Mouse (Mus musculus) embryonic facial prominence, embryonic 12.5 days (tissue): ENCODE data around the gene Dnah12. TPM values are rescaled to one million over a fixed set of nuclear protein-coding genes. Genes with fewer than 3 reads are reported as not detected.

Experiments
- ATAC-seq: fragments of 200-750 bp; cut with Nextera tagmentation; 2 replicates; pipeline ENCODE4 v1.8.0; 2017; ENCODE audit not compliant: insufficient number of reproducible peaks, insufficient read depth, low FRiP score, low TSS enrichment
- H3K27ac ChIP-seq: fragments of 300-500 bp; sonication (generic); 2 replicates; pipeline ENCODE4 v1.5.1; 2016; ENCODE audit warnings: mild to moderate bottlenecking
- H3K27me3 ChIP-seq: fragments of 300-500 bp; sonication (generic); 2 replicates; pipeline ENCODE4 v1.6.1; 2016; ENCODE audit warnings: mild to moderate bottlenecking, moderate library complexity
- H3K36me3 ChIP-seq: fragments of 300-500 bp; sonication (generic); 2 replicates; pipeline ENCODE4 v1.6.1; 2016; ENCODE audit warnings: mild to moderate bottlenecking
- H3K4me1 ChIP-seq: fragments of 300-500 bp; sonication (generic); 2 replicates; pipeline ENCODE4 v1.6.1; 2016
- H3K4me2 ChIP-seq: fragments of 300-500 bp; sonication (generic); replicated peaks from 2 replicates; pipeline ENCODE4 v1.6.1; 2016; ENCODE audit warnings: mild to moderate bottlenecking, moderate library complexity
- H3K4me3 ChIP-seq: fragments of 300-500 bp; sonication (generic); 2 replicates; pipeline ENCODE4 v1.5.1; 2016; ENCODE audit warnings: mild to moderate bottlenecking
- H3K9ac ChIP-seq: fragments of 300-500 bp; sonication (generic); 2 replicates; pipeline ENCODE4 v1.6.1; 2016; ENCODE audit warnings: mild to moderate bottlenecking, moderate library complexity
- H3K9me3 ChIP-seq: fragments of 300-500 bp; sonication (generic); 2 replicates; pipeline ENCODE4 v1.6.1; 2016; ENCODE audit warnings: mild to moderate bottlenecking, moderate library complexity
- WGBS: fragments of 180-500 bp; shearing (Covaris S2); methylation state at CpG from one replicate; pipeline ENCODE4 v1.1.7; 2016; 5-methylcytosine and 5-hydroxymethylcytosine counted together
- polyA plus RNA-seq: library from polyadenylated mRNA; unstranded; fragments of >200 nt; fragmentation: Nextera tagmentation; extraction: Ambion mirVana; gene quantifications from 2 replicates; pipeline ENCODE4 v1.2.1, GENCODE M21; 2016

Gene Dnah12
- polyA plus RNA-seq, 1 experiment from 2014 or later, result not detected

- no peak for ATAC-seq
- WGBS, result 81% methylated on average over 8 of the region's 8 CpGs
- Histone ChIP-seq H3K4me1 (no peaks in the 10 kb centered on the region), H3K36me3 (no peaks in the 10 kb centered on the region), H3K9ac (no peak overlapping the region), H3K9me3 (no peaks in the 10 kb centered on the region; the same call in 1 of the 2 replicates), H3K4me2 (no peak overlapping the region), H3K27me3 (no peaks in the 10 kb centered on the region), H3K4me3 (no peak overlapping the region), H3K27ac (no peak overlapping the region)
Observed at GRCm38 (mm10) chr14:26758566-26758965, 65.5 kb downstream of the Dnah12 start.

GRCm38 (mm10) chr14:26764827-26765226 is 71.8 kb downstream of the Dnah12 start:
- H3K9ac ChIP-seq, result no peak overlapping the region
- H3K4me2 ChIP-seq, result no peak overlapping the region
- no peak overlapping the region for H3K27ac ChIP-seq
- H3K36me3 ChIP-seq, result no peaks in the 10 kb centered on the region
- no peaks in the 10 kb centered on the region for H3K27me3 ChIP-seq
- no peak for ATAC-seq
- H3K4me1 ChIP-seq, result no peaks in the 10 kb centered on the region
- H3K9me3 ChIP-seq, result peaks cover 3% of the 10 kb centered on the region; the same call in 1 of the 2 replicates
- 88% methylated on average over 6 of the region's 6 CpGs for WGBS
- H3K4me3 ChIP-seq, result no peak overlapping the region

GRCm38 (mm10) chr14:26768195-26768594 is 75.1 kb downstream of the Dnah12 start:
- Histone ChIP-seq H3K27ac (no peak overlapping the region), H3K27me3 (no peaks in the 10 kb centered on the region), H3K36me3 (no peaks in the 10 kb centered on the region), H3K4me3 (no peak overlapping the region), H3K4me1 (no peaks in the 10 kb centered on the region), H3K4me2 (no peak overlapping the region), H3K9me3 (0 out of 2 replicates have a peak, but pooled peaks cover 3% of the 10 kb centered on the region), H3K9ac (no peak overlapping the region)
- 75% methylated on average over 4 of the region's 4 CpGs for WGBS
- ATAC-seq, result no peak

GRCm38 (mm10) chr14:26773536-26773935 is 80.5 kb downstream of the Dnah12 start:
- WGBS, result 76% methylated on average over 4 of the region's 4 CpGs
- H3K27ac ChIP-seq, result no peak overlapping the region
- no peak overlapping the region for H3K4me2 ChIP-seq
- H3K27me3 ChIP-seq, result no peaks in the 10 kb centered on the region
- no peak overlapping the region for H3K4me3 ChIP-seq
- no peak for ATAC-seq
- H3K36me3 ChIP-seq, result no peaks in the 10 kb centered on the region
- H3K4me1 ChIP-seq, result no peaks in the 10 kb centered on the region
- no peak overlapping the region for H3K9ac ChIP-seq
- no peaks in the 10 kb centered on the region for H3K9me3 ChIP-seq

GRCm38 (mm10) chr14:26783731-26784130 is 90.7 kb downstream of the Dnah12 start:
- Histone ChIP-seq H3K4me2 (no peak overlapping the region), H3K36me3 (no peaks in the 10 kb centered on the region), H3K4me3 (no peak overlapping the region), H3K9me3 (no peaks in the 10 kb centered on the region), H3K4me1 (no peaks in the 10 kb centered on the region), H3K27ac (no peak overlapping the region), H3K9ac (no peak overlapping the region), H3K27me3 (no peaks in the 10 kb centered on the region)
- 66% methylated on average over 4 of the region's 4 CpGs for WGBS
- ATAC-seq, result no peak

GRCm38 (mm10) chr14:26785695-26786094 is 92.6 kb downstream of the Dnah12 start:
- no peaks in the 10 kb centered on the region for H3K9me3 ChIP-seq
- no peak for ATAC-seq
- no peaks in the 10 kb centered on the region for H3K27me3 ChIP-seq
- no peak overlapping the region for H3K4me3 ChIP-seq
- H3K27ac ChIP-seq, result no peak overlapping the region
- no peaks in the 10 kb centered on the region for H3K4me1 ChIP-seq
- WGBS, result 44% methylated on average over 4 of the region's 4 CpGs
- no peaks in the 10 kb centered on the region for H3K36me3 ChIP-seq
- H3K9ac ChIP-seq, result no peak overlapping the region
- no peak overlapping the region for H3K4me2 ChIP-seq

GRCm38 (mm10) chr14:26794431-26794830 is 101.4 kb downstream of the Dnah12 start:
- H3K27me3 ChIP-seq, result no peaks in the 10 kb centered on the region
- WGBS, result 85% methylated on average over 2 of the region's 2 CpGs
- no peak overlapping the region for H3K4me3 ChIP-seq
- no peak overlapping the region for H3K9ac ChIP-seq
- no peaks in the 10 kb centered on the region for H3K36me3 ChIP-seq
- no peaks in the 10 kb centered on the region for H3K4me1 ChIP-seq
- no peaks in the 10 kb centered on the region for H3K9me3 ChIP-seq
- H3K4me2 ChIP-seq, result no peak overlapping the region
- H3K27ac ChIP-seq, result no peak overlapping the region
- no peak for ATAC-seq

GRCm38 (mm10) chr14:26798330-26798729 is 105.3 kb downstream of the Dnah12 start:
- WGBS, result 86% methylated on average over 3 of the region's 3 CpGs
- Histone ChIP-seq H3K4me3 (no peak overlapping the region), H3K4me2 (no peak overlapping the region), H3K27ac (no peak overlapping the region), H3K9ac (no peak overlapping the region), H3K9me3 (no peaks in the 10 kb centered on the region), H3K4me1 (no peaks in the 10 kb centered on the region), H3K27me3 (no peaks in the 10 kb centered on the region), H3K36me3 (no peaks in the 10 kb centered on the region)
- ATAC-seq, result no peak

GRCm38 (mm10) chr14:26799286-26799685 is 106.2 kb downstream of the Dnah12 start:
- no peak overlapping the region for H3K4me2 ChIP-seq
- H3K9ac ChIP-seq, result no peak overlapping the region
- H3K4me3 ChIP-seq, result no peak overlapping the region
- ATAC-seq, result no peak
- no peak overlapping the region for H3K27ac ChIP-seq
- no peaks in the 10 kb centered on the region for H3K36me3 ChIP-seq
- no peaks in the 10 kb centered on the region for H3K9me3 ChIP-seq
- no peaks in the 10 kb centered on the region for H3K27me3 ChIP-seq
- WGBS, result 71% methylated on average over 3 of the region's 3 CpGs
- H3K4me1 ChIP-seq, result no peaks in the 10 kb centered on the region

GRCm38 (mm10) chr14:26805500-26805899 is 112.4 kb downstream of the Dnah12 start:
- no peak overlapping the region for H3K4me3 ChIP-seq
- H3K4me1 ChIP-seq, result no peaks in the 10 kb centered on the region
- no peak overlapping the region for H3K9ac ChIP-seq
- no peak for ATAC-seq
- no peak overlapping the region for H3K4me2 ChIP-seq
- H3K27me3 ChIP-seq, result no peaks in the 10 kb centered on the region
- H3K27ac ChIP-seq, result no peak overlapping the region
- WGBS, result 74% methylated on average over 7 of the region's 7 CpGs
- H3K9me3 ChIP-seq, result no peaks in the 10 kb centered on the region
- H3K36me3 ChIP-seq, result no peaks in the 10 kb centered on the region

- H3K36me3 ChIP-seq, result no peaks in the 10 kb centered on the region
- H3K9me3 ChIP-seq, result peaks cover 4% of the 10 kb centered on the region; the same call in 1 of the 2 replicates
- H3K4me2 ChIP-seq, result no peak overlapping the region
- no peaks in the 10 kb centered on the region for H3K27me3 ChIP-seq
- WGBS, result 90% methylated on average over 11 of the region's 11 CpGs
- no peaks in the 10 kb centered on the region for H3K4me1 ChIP-seq
- no peak overlapping the region for H3K4me3 ChIP-seq
- no peak overlapping the region for H3K27ac ChIP-seq
- no peak overlapping the region for H3K9ac ChIP-seq
- ATAC-seq, result no peak
Observed at GRCm38 (mm10) chr14:26812734-26813133, 119.7 kb downstream of the Dnah12 start.

GRCm38 (mm10) chr14:26813871-26814270 is 120.8 kb downstream of the Dnah12 start:
- WGBS, result 93% methylated on average over 2 of the region's 2 CpGs
- no peak overlapping the region for H3K4me2 ChIP-seq
- H3K4me1 ChIP-seq, result no peaks in the 10 kb centered on the region
- H3K9ac ChIP-seq, result no peak overlapping the region
- H3K4me3 ChIP-seq, result no peak overlapping the region
- no peaks in the 10 kb centered on the region for H3K36me3 ChIP-seq
- no peak for ATAC-seq
- H3K27ac ChIP-seq, result no peak overlapping the region
- peaks cover 4% of the 10 kb centered on the region; the same call in 1 of the 2 replicates for H3K9me3 ChIP-seq
- H3K27me3 ChIP-seq, result no peaks in the 10 kb centered on the region

GRCm38 (mm10) chr14:26814908-26815307 is 121.8 kb downstream of the Dnah12 start:
- Histone ChIP-seq H3K4me3 (no peak overlapping the region), H3K27ac (no peak overlapping the region), H3K27me3 (no peaks in the 10 kb centered on the region), H3K4me2 (no peak overlapping the region), H3K9me3 (peaks cover 4% of the 10 kb centered on the region; the same call in 1 of the 2 replicates), H3K4me1 (no peaks in the 10 kb centered on the region), H3K9ac (no peak overlapping the region), H3K36me3 (no peaks in the 10 kb centered on the region)
- no peak for ATAC-seq
- 52% methylated on average over 3 of the region's 3 CpGs for WGBS
